Mouse (Mus musculus): Measurements from ENCODE around the gene Znhit3. TPM values are rescaled to one million over a fixed set of nuclear protein-coding genes. Genes with fewer than 3 reads are reported as not detected.

Gene Znhit3
- polyA plus RNA-seq, 1 experiment from 2014 or later = 47.5 TPM

GRCm38 (mm10) chr11:84943948-84944347 lies 27.8 kb upstream of the Znhit3 start:
- no peak overlapping the region for H3K27ac ChIP-seq
- H3K4me3 ChIP-seq (replicated peaks; ENCODE audit: low read depth, low read length) = no peak overlapping the region
- under 1% methylated on average over 15 of the region's 15 CpGs for WGBS
- TF ChIP-seq CTCF (IDR thresholded peaks at IDR 0.05; ENCODE audit: low read depth) = peak; percentile 34; the same call in 1 of the 2 replicates
- no peaks in the 10 kb centered on the region for H3K4me1 ChIP-seq (replicated peaks; ENCODE audit: insufficient read depth, low read length)
- no peaks in the 10 kb centered on the region for H3K36me3 ChIP-seq (ENCODE audit: insufficient read depth, low read length)
- H3K4me2 ChIP-seq (ENCODE audit: low read length) = peak overlapping the region; percentile 19; the same call in 1 of the 2 replicates
- no peak overlapping the region for H3K9ac ChIP-seq (ENCODE audit: low read depth, low read length)
- H3K9me3 ChIP-seq (replicated peaks; ENCODE audit: low read length) = no peaks in the 10 kb centered on the region
- DNase-seq (ENCODE audit: low spot score) (peak; percentile 91), ATAC-seq (replicated peaks; ENCODE audit: low FRiP score, low read depth) (no peak; the same call in 1 of the 2 replicates)
- peaks cover 6% of the 10 kb centered on the region; the same call in 1 of the 2 replicates for H3K27me3 ChIP-seq (ENCODE audit: insufficient read depth, low read length)

DNA sequence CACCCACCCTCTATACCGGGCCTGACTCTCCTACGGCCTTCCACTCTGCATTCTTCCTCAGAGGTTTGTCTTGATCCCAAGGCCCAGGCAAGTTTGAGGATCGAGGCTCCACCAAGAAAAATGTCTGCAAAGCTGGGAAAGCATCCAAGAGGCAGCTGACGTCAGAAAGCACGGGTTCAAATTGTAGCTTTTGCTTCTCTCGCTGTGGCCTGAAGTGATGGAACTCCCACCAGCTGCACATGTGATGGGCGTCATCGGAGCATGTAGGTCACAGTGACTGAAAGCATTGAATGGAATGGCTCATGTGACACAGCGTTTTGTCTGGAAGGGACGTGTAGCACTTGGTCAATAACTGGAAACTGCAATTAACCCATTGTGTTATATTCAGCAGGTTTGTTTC lies 24.0 kb upstream of the Znhit3 start:
- 67% methylated on average over 10 of the region's 10 CpGs for WGBS
- TF ChIP-seq CTCF (IDR thresholded peaks at IDR 0.05; ENCODE audit: low read depth) = no peak
- no peaks in the 10 kb centered on the region for H3K9me3 ChIP-seq (replicated peaks; ENCODE audit: low read length)
- H3K27ac ChIP-seq = no peak overlapping the region
- no peak overlapping the region for H3K9ac ChIP-seq (ENCODE audit: low read depth, low read length)
- no peaks in the 10 kb centered on the region for H3K36me3 ChIP-seq (ENCODE audit: insufficient read depth, low read length)
- H3K4me1 ChIP-seq (replicated peaks; ENCODE audit: insufficient read depth, low read length) = no peaks in the 10 kb centered on the region
- H3K4me3 ChIP-seq (replicated peaks; ENCODE audit: low read depth, low read length) = no peak overlapping the region
- no peak for ATAC-seq (replicated peaks; ENCODE audit: low FRiP score, low read depth)
- peaks cover 6% of the 10 kb centered on the region; the same call in 1 of the 2 replicates for H3K27me3 ChIP-seq (ENCODE audit: insufficient read depth, low read length)
- no peak for DNase-seq (ENCODE audit: low spot score)
- no peak overlapping the region for H3K4me2 ChIP-seq (ENCODE audit: low read length)

DNA sequence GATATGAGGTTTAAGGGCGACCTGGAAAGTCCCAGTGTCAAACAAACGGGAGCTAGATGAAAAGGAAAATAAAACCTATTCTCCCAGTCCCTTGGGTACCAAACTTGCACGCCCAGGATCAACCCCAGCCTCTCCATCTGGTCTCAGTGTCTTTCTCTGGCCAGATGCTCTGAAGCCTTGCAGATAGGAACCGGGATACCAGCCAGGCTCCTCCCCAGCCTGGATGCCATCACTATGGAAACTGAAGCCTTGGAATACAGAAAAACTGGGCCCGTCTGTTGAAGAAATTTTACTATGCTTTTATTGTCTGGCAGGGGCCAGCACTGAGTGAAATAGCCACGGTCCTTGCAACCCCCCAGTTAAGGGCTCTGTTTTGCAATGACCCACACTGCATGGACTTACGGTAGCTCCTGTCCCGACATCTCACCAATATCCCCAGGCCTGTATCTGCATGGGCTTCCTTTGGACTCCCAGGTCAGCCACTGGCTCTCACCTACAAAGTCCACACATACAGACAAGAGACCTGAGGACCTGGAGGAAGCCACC lies 23.4 kb upstream of the Znhit3 start:
- Histone ChIP-seq H3K4me3 (replicated peaks; ENCODE audit: low read depth, low read length) (no peak overlapping the region), H3K9ac (ENCODE audit: low read depth, low read length) (no peak overlapping the region), H3K4me2 (ENCODE audit: low read length) (no peak overlapping the region), H3K36me3 (ENCODE audit: insufficient read depth, low read length) (no peaks in the 10 kb centered on the region), H3K27ac (no peak overlapping the region), H3K9me3 (replicated peaks; ENCODE audit: low read length) (no peaks in the 10 kb centered on the region), H3K4me1 (replicated peaks; ENCODE audit: insufficient read depth, low read length) (no peaks in the 10 kb centered on the region), H3K27me3 (ENCODE audit: insufficient read depth, low read length) (peaks cover 4% of the 10 kb centered on the region; the same call in 1 of the 2 replicates)
- no peak for TF ChIP-seq CTCF (IDR thresholded peaks at IDR 0.05; ENCODE audit: low read depth)
- no peak for ATAC-seq (replicated peaks; ENCODE audit: low FRiP score, low read depth)
- WGBS = 52% methylated on average over 8 of the region's 8 CpGs
- no peak for DNase-seq (ENCODE audit: low spot score)

GRCm38 (mm10) chr11:84932261-84932660 lies 16.1 kb upstream of the Znhit3 start:
- no peaks in the 10 kb centered on the region for H3K27me3 ChIP-seq (ENCODE audit: insufficient read depth, low read length)
- H3K36me3 ChIP-seq (ENCODE audit: insufficient read depth, low read length) = no peaks in the 10 kb centered on the region
- H3K4me1 ChIP-seq (replicated peaks; ENCODE audit: insufficient read depth, low read length) = no peaks in the 10 kb centered on the region
- no peak overlapping the region for H3K27ac ChIP-seq
- 14% methylated on average over 6 of the region's 6 CpGs for WGBS
- no peak overlapping the region for H3K4me3 ChIP-seq (replicated peaks; ENCODE audit: low read depth, low read length)
- peak; percentile 21; the same call in 1 of the 2 replicates for TF ChIP-seq CTCF (IDR thresholded peaks at IDR 0.05; ENCODE audit: low read depth)
- no peaks in the 10 kb centered on the region for H3K9me3 ChIP-seq (replicated peaks; ENCODE audit: low read length)
- H3K9ac ChIP-seq (ENCODE audit: low read depth, low read length) = no peak overlapping the region
- ATAC-seq (replicated peaks; ENCODE audit: low FRiP score, low read depth) (no peak), DNase-seq (ENCODE audit: low spot score) (no peak)
- no peak overlapping the region for H3K4me2 ChIP-seq (ENCODE audit: low read length)

GRCm38 (mm10) chr11:84920981-84921380 lies 4.8 kb upstream of the Znhit3 start:
- no peak for TF ChIP-seq CTCF (IDR thresholded peaks at IDR 0.05; ENCODE audit: low read depth)
- Histone ChIP-seq H3K4me1 (replicated peaks; ENCODE audit: insufficient read depth, low read length) (no peaks in the 10 kb centered on the region), H3K27ac (no peak overlapping the region), H3K9ac (ENCODE audit: low read depth, low read length) (no peak overlapping the region), H3K36me3 (ENCODE audit: insufficient read depth, low read length) (no peaks in the 10 kb centered on the region), H3K4me2 (ENCODE audit: low read length) (no peak overlapping the region), H3K4me3 (replicated peaks; ENCODE audit: low read depth, low read length) (no peak overlapping the region), H3K27me3 (ENCODE audit: insufficient read depth, low read length) (no peaks in the 10 kb centered on the region), H3K9me3 (replicated peaks; ENCODE audit: low read length) (no peaks in the 10 kb centered on the region)
- DNase-seq (ENCODE audit: low spot score) (no peak), ATAC-seq (replicated peaks; ENCODE audit: low FRiP score, low read depth) (no peak)
- 81% methylated on average over 8 of the region's 8 CpGs for WGBS

GRCm38 (mm10) chr11:84919951-84920350 lies 3.8 kb upstream of the Znhit3 start:
- Histone ChIP-seq H3K27me3 (ENCODE audit: insufficient read depth, low read length) (no peaks in the 10 kb centered on the region), H3K4me2 (ENCODE audit: low read length) (no peak overlapping the region), H3K4me3 (replicated peaks; ENCODE audit: low read depth, low read length) (no peak overlapping the region), H3K27ac (no peak overlapping the region), H3K4me1 (replicated peaks; ENCODE audit: insufficient read depth, low read length) (no peaks in the 10 kb centered on the region), H3K9me3 (replicated peaks; ENCODE audit: low read length) (no peaks in the 10 kb centered on the region), H3K9ac (ENCODE audit: low read depth, low read length) (no peak overlapping the region), H3K36me3 (ENCODE audit: insufficient read depth, low read length) (no peaks in the 10 kb centered on the region)
- no peak for TF ChIP-seq CTCF (IDR thresholded peaks at IDR 0.05; ENCODE audit: low read depth)
- WGBS = 66% methylated on average over 7 of the region's 7 CpGs
- ATAC-seq (replicated peaks; ENCODE audit: low FRiP score, low read depth) = no peak
- no peak for DNase-seq (ENCODE audit: low spot score)

DNA sequence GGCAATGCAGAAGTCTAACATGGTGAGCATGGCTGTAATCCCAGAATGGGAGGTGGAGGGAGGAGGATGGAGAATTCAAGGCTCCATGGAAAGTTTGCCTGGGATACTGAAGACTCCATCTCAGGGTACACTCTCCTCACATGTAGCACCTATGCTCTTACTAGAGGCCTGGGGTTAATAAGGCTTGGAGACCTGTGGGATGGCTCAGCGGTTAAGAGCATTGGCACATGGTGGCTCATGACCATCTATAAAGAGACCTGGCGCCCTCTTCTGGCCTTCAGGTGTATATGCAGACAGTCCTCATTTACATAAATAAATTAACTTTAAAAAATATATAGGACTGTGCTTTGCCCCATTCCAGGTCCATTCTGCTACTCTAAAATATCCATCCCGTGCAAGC lies 3.1 kb upstream of the Znhit3 start:
- no peak overlapping the region for H3K4me3 ChIP-seq (replicated peaks; ENCODE audit: low read depth, low read length)
- WGBS = 38% methylated on average over 3 of the region's 3 CpGs
- H3K27me3 ChIP-seq (ENCODE audit: insufficient read depth, low read length) = no peaks in the 10 kb centered on the region
- no peak overlapping the region for H3K27ac ChIP-seq
- ATAC-seq (replicated peaks; ENCODE audit: low FRiP score, low read depth) = no peak
- no peaks in the 10 kb centered on the region for H3K9me3 ChIP-seq (replicated peaks; ENCODE audit: low read length)
- peak; percentile 65 for TF ChIP-seq CTCF (IDR thresholded peaks at IDR 0.05; ENCODE audit: low read depth)
- no peak overlapping the region for H3K9ac ChIP-seq (ENCODE audit: low read depth, low read length)
- no peaks in the 10 kb centered on the region for H3K36me3 ChIP-seq (ENCODE audit: insufficient read depth, low read length)
- H3K4me2 ChIP-seq (ENCODE audit: low read length) = no peak overlapping the region
- DNase-seq (ENCODE audit: low spot score) = peak; percentile 59
- H3K4me1 ChIP-seq (replicated peaks; ENCODE audit: insufficient read depth, low read length) = no peaks in the 10 kb centered on the region
